Mouse (Mus musculus) spleen, adult 2 months (tissue): Measurements from ENCODE around the gene Pitpna. TPM values are rescaled to one million over a fixed set of nuclear protein-coding genes. Genes with fewer than 3 reads are reported as not detected.

Source experiments
- DNase-seq, 2 experiments: peaks; one replicate each; pipeline versions ENCODE4 v3.0.0 to v3.0.0-alpha.2; 2012 to 2021; ENCODE audit warnings: low spot score in 2 of 2, low read depth in 1 of 2
- H3K27ac ChIP-seq: fragments of 200-500 bp; 2 replicates; pipeline ENCODE4 v1.5.1; 2012; ENCODE audit warnings: low read length, inconsistent platforms; ENCODE audit not compliant: insufficient read depth
- H3K27me3 ChIP-seq: fragments of 200-500 bp; 2 replicates; pipeline ENCODE4 v1.6.1; 2012; ENCODE audit warnings: mild to moderate bottlenecking, moderate library complexity, low read length, inconsistent platforms; ENCODE audit not compliant: control insufficient read depth, insufficient read depth
- H3K36me3 ChIP-seq: fragments of 200-500 bp; 2 replicates; pipeline ENCODE4 v1.6.1; 2012; ENCODE audit warnings: mild to moderate bottlenecking, low read length, inconsistent platforms; ENCODE audit not compliant: control insufficient read depth, insufficient read depth
- H3K4me1 ChIP-seq: fragments of 200-500 bp; 2 replicates; pipeline ENCODE4 v1.6.1; 2011; ENCODE audit warnings: inconsistent platforms; ENCODE audit not compliant: control insufficient read depth, insufficient read depth, insufficient read length
- H3K4me3 ChIP-seq: fragments of 200-500 bp; 2 replicates; pipeline ENCODE4 v1.5.1; 2011; ENCODE audit warnings: mild to moderate bottlenecking, inconsistent platforms; ENCODE audit not compliant: insufficient read depth, insufficient read length; ENCODE audit errors: extremely low read depth
- CTCF ChIP-seq: fragments of 200-500 bp; IDR thresholded peaks from 2 replicates; pipeline ENCODE4 v1.5.1; 2011; ENCODE audit warnings: mild to moderate bottlenecking, inconsistent platforms; ENCODE audit not compliant: insufficient read depth, insufficient read length, insufficient replicate concordance; ENCODE audit errors: extremely low read depth
- POLR2A ChIP-seq: fragments of 200-500 bp; IDR thresholded peaks from 2 replicates; pipeline ENCODE4 v1.6.1; 2011; ENCODE audit warnings: low read depth, low read length, inconsistent platforms
- WGBS: fragments of 180-500 bp; shearing (Covaris S2); methylation state at CpG from one replicate; pipeline ENCODE4 v1.1.7; 2018; 5-methylcytosine and 5-hydroxymethylcytosine counted together
- polyA plus RNA-seq: library from polyadenylated mRNA; depleted of rRNA; stranded (reverse); fragments of >200 nt; gene quantifications from 2 replicates; pipeline ENCODE4 v1.2.3, GENCODE M21; 2012; rRNA removed

The Pitpna gene
- polyA plus RNA-seq, 1 experiment: 51.7 TPM

- Histone ChIP-seq H3K27ac (peak overlapping the region; percentile 82), H3K4me1 (peaks cover 6% of the 10 kb centered on the region), H3K4me3 (peak overlapping the region; percentile 62), H3K36me3 (peaks cover 9% of the 10 kb centered on the region), H3K27me3 (no peaks in the 10 kb centered on the region)
- DNase-seq: no peak
- TF ChIP-seq CTCF (no peak), POLR2A (no peak)
- 91% methylated on average over 3 of the region's 3 CpGs for WGBS
Observed at GRCm38 (mm10) chr11:75677881-75678746, 90.2 kb downstream of the Pitpna start.

Other genes starting within 250 kb of the Pitpna start
- gene Rpa1, start 239.8 kb upstream of the Pitpna start, polyA plus RNA-seq: 23.6 and 26.2 TPM in 2 replicates
- gene Smyd4, start 239.7 kb upstream of the Pitpna start, polyA plus RNA-seq: 4.0 and 4.7 TPM in 2 replicates
- 9.7 and 12.6 TPM in 2 replicates for gene Serpinf1, start 165.4 kb upstream of the Pitpna start, polyA plus RNA-seq
- gene Serpinf2, start 148.5 kb upstream of the Pitpna start, polyA plus RNA-seq: 0.25 and 0.75 TPM in 2 replicates
- gene Wdr81, start 133.4 kb upstream of the Pitpna start, polyA plus RNA-seq: 34.4 and 46.3 TPM in 2 replicates
- gene Tlcd2, start 126.4 kb upstream of the Pitpna start, polyA plus RNA-seq: 6.9 and 8.4 TPM in 2 replicates
- 64.2 and 72.8 TPM in 2 replicates for gene Prpf8, start 101.3 kb upstream of the Pitpna start, polyA plus RNA-seq
- gene Rilp, start 78.0 kb upstream of the Pitpna start, polyA plus RNA-seq: 1.1 and 1.6 TPM in 2 replicates
- gene Scarf1, start 74.6 kb upstream of the Pitpna start, polyA plus RNA-seq: 11.5 and 13.5 TPM in 2 replicates
- gene Slc43a2, start 56.4 kb upstream of the Pitpna start, polyA plus RNA-seq: 57.3 and 62.8 TPM in 2 replicates
- gene Inpp5k, start 42.9 kb downstream of the Pitpna start, polyA plus RNA-seq: 56.9 and 65.0 TPM in 2 replicates
- gene Myo1c, start 62.4 kb downstream of the Pitpna start, polyA plus RNA-seq: 130 and 157 TPM in 2 replicates
- 43.1 and 54.4 TPM in 2 replicates for gene Crk, start 91.2 kb downstream of the Pitpna start, polyA plus RNA-seq
- 48.3 and 56.7 TPM in 2 replicates for gene Ywhae, start 144.8 kb downstream of the Pitpna start, polyA plus RNA-seq
- gene Doc2b, start 208.0 kb downstream of the Pitpna start, polyA plus RNA-seq: 0.02 and 0.05 TPM in 2 replicates